Mouse (Mus musculus): Measurements from ENCODE around the gene Nup93.
A peak's percentile ranks its signal among the peaks of the same experiment; 100 is the strongest.

The Nup93 gene

DNA sequence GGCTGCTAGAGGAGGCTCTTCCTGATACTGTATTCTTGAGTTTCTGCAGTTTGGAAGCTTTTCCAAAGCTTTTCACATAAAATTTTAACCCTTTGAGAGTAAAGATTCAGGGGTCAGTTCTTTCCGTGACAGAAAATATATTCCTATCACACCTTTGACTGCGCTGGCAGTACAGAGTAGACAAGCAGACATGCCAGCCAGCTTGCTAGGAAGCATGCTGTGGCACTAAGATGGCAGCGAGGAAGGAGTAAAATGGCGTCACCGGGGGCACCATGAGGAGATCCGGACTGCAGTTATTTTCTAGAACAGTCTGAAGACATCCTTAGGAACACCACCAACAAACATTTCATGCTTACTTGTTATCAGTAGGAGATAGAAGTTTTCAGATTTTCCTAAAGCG, 55.9 kb downstream of the Nup93 start:
- DNase-seq: no peak

DNA sequence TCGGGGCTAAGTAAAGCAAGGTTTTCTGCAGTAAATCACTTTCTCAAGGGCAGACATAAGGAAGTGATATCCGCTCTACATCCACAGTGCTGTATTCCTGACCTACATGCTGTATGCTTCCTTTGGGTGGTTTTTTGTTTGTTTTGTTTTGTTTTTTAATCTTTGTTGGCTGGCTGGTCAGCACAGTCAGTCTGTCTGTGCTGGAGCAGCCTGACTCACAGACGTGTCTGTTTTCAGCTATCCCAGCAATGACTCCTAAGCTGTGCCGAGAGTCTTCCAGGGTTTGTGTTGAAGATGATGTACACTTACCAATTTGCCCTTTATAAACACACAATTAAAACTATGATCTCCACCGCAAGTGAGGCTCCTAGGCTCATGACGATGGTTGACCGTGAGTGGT, 56.7 kb downstream of the Nup93 start:
- DNase-seq: no peak

DNA sequence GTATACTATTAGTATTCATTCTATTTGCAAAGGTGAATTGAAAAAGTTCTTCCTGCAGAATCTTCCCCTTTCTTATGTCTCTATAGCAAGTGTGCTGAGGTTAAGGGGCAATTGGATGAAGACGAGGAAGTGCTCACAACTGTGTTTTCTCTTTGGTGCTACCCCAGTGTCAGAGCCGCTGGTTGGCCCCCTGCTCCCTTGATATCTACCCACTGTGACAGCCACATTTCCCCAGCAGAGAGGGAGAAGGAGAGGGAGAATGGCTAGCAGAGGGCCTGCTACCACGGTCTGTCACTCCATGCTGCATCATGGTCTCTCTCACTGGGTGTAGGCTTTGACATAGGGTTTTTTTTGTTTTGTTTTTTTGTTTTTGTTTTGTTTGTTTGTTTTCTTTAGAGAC, 58.2 kb downstream of the Nup93 start:
- no peak for DNase-seq

DNA sequence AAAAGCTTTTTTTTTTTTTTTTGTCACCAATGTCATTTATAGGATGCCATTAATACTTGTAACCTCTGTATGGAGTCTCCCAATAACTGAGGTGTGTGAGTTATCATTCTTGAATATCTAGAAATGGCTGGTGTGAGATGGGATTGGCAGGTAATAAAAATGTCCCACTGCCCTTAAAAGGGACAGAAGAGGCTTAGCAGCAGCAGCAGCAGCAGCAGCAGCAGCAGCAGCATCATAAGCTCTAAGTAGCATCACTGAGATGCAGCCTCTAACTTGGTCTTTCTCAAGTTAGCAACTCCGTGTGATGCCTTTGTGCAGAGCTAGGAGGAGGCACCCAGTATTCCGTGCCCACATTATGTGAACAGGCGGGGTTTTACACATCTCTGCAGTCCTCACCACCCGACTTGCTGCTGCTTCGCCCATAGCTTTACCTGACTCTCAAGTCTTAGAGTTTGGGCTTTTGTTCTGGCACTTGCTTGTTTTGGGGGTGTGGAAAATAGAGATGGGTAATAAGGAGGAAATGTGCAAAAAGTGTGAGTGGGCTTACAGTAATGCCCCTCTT, 59.0 kb downstream of the Nup93 start:
- no peak for DNase-seq

DNA sequence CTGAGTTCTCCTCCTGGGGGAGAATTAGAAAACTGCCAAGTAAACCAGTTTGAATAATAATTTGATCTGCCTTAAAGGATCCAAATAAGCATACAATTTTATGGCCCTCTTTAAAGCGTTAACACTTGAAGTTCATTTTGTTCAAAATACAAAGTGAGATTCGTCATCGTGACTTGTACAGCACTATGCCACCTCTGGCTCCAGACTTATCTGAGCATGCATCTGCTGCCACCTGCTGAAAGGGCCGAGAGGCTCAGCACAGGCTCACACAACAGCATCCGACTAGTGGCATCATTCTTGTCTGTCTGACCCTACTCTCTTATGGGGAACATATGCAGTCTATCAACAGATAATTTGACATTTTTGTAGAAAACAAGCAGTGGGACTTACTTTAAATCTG, 59.7 kb downstream of the Nup93 start:
- DNase-seq: no peak

DNA sequence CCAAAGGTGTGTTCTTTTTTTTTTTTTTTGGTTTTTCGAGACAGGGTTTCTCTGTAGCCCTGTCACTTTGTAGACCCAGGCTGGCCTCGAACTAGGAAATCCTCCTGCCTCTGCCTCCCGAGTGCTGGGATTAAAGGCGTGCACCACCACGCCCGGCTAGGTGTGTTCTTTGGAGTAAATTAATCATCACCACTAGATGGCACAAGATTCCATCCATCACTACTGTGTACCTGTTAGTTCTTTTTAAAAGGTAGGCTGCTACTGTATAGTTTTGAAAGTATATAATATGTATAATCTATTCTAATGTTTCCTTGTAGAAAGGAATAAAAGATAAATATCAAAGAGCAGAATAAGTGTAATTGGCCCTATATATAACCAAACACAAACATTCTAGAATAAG, 63.9 kb downstream of the Nup93 start:
- no peak for DNase-seq

DNA sequence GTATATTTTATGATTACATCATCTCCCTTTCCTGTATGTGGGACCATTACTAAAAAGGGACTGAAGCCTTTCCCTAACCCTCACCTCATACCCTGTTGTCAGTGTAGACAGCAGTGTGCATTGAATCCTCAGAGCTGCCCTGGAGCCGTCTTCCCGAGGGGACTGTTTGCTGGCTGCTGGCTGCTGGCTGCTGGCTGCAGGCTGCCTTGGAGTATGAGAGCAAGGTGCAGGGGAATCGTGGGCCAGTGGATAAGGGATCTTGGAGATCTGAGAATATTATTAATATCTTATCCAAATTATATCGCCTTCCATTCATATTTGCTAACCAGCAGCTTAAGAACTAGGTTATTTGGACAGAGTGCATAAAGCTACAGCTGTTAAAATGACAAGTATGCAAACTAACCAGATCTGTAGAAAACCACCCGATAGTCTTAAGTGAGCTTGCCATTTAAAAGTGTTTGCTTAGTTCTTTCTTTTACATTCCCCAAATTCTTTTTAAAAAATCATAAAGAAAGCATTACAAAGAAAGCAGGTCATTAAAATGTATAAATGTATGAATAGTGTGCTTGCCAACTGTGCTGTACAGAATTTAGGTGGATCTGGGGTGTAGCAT, 65.7 kb downstream of the Nup93 start:
- DNase-seq: no peak

DNA sequence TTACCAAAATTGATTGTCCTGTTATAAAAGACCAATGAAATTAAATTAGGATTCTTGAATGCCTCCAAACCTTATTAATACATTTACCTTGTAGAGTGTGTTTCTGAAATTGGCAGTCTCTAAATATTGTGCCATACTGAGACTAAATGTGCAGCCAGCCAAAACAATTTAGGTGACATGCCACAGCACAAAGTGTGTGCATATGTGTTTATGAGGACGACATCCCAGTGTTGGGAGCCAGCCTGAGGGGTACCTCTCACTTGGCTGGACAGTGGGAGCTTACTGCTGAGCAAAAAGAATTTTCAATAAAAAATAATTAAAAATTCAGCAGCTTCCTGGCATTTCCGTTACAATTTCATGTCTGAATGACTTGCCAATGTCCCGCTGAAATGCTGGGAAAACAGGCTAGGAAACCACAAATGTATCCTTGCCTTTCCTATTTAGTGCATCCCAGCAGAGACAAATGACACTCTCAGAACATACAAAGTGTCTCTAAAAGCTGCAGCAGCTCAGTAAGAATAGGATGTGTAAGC, 68.2 kb downstream of the Nup93 start:
- DNase-seq: peak; percentile 25

DNA sequence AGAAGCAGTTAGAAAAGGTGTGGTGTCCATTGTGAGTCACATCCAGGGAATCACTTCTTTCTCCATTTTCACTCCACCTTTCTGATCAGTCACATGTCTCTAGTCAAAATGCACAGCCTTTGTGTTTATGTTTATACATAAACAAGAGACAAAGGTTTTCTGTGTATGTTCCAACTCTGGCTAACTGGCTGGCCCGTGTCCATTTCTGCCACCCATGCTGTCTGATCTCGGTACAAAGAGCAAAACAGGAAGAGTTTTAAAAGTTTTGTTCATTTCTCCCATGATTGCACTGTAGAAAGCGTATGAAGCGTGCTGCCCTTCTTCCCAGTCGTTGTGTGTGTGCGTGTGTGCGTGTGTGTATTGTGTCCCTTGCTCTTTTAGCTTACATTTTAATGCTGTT, 69.8 kb downstream of the Nup93 start:
- DNase-seq: no peak

DNA sequence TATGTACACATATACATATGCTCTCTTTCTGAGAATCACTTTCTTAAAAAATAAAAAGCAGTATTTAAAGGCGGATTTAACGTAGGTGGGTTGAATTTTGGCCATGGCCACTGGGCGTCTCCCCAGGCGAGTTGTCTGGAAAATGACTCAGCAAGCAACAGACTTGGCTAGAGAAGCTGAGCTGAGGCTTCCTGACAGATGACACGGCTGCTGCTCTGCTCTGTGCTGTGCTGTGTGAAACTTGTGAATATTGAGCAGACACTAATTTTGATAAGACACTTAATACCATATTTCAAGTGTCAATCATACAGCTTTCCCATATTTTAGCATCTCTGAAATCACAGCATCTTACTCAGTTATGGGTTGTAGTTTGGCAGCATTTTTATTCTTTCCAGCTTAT, 76.2 kb downstream of the Nup93 start:
- DNase-seq: no peak

DNA sequence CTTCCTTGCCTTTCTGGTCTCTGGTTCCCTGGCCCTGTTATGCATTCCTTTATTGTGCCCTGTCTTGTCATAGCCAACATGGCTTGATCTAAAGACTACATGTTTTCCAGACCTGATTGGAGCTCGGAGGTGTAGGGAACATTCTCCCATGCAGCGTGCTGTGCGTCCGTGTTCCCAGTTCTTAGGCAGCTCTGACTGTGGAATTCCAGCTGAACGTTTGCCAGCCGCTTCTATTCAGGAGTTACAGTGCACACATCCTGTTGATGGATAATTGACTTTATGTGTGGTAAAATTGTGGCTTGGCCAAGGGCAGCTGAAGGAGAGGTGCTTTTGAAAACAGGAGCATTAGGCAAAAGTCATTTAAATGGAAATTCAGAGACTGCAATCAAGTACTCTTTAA, 77.7 kb downstream of the Nup93 start:
- no peak for DNase-seq

DNA sequence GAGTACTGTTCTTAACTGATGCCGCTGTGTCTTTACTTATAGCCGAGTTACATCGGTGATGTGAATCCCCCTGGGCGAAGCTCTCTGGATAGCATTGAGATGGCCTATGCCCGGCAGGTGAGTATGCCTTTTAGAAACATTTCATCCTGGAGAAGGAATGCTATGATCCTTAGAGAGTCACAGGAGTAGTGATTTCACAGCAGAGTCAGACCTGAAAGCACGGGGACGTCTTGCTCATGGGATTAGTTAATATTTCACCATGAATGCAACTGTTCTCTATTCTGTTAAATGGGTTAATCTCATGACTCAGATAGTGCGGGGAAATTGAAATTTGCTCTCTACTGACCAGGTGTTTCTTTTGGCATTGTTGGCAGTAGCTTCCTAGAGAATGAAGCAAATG, 78.3 kb downstream of the Nup93 start:
- no peak for DNase-seq

DNA sequence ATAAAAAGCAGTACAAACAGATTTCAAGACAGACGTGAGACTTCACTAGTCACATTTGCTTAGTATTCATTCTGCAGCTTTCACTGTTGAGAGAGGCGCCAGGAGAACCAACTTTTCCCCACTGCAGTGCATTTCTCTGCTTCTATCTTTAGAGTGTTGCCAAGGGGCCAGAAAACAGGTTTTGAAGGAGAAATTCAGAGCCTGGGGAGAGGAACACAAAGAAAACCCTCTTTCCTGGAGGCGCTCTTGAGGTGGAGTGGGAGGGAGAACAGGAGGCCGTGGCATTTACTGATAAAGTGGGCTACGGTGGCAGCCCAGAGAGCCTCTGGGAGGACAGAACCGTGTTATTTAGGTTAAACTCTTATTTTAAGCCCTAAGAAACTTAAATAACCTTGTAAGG, 81.3 kb downstream of the Nup93 start:
- DNase-seq: no peak

DNA sequence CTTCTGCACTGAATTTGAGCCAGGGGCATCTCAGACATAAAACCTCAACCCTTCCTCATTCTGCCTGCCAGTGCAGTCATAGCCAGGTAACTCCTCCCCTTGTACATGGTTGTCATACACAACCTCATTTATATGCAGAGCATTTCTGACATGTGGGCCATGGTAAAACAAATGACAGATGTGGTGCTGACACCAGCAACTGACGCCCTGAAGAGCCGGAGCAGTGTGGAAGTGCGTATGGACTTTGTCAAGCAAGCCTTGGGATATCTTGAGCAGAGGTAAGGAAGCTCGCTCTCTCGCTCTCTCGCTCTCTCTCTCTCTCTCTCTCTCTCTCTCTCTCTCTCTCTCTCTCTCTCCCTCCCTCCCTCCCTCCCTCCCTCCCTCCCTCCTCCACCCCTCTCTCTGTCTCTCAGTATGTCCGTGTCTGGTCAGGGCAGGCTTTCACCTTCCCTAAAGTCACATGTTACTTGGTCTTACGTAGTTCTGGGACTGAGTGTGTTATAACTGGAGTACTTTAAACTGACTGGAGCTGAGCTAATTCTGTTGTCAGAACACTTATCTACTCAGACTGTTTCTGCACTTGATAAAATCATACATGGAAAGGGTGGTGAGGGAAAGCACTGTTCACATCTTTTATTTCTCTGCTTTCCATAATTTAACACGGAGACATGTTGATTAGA, 82.1 kb downstream of the Nup93 start:
- DNase-seq: no peak

DNA sequence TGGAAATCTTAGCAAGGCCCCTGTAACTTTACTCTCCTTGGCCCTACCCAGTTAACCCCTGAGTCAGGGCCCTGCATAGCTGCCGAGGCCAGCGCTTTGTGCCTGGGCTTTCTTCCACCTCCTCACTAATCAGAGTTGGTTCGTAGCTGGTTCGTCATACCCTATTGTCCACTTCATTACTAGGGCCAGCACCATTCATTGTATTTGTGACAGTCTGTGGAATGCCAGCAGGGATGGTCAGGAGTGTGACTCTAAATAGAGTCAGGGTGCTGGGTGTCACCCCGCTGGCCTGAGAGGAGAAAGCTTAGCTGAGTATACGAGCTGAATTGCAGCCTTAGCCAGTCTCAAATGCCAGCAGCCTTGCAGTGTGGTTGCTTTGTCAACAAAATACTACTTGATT, 82.7 kb downstream of the Nup93 start:
- no peak for DNase-seq

DNA sequence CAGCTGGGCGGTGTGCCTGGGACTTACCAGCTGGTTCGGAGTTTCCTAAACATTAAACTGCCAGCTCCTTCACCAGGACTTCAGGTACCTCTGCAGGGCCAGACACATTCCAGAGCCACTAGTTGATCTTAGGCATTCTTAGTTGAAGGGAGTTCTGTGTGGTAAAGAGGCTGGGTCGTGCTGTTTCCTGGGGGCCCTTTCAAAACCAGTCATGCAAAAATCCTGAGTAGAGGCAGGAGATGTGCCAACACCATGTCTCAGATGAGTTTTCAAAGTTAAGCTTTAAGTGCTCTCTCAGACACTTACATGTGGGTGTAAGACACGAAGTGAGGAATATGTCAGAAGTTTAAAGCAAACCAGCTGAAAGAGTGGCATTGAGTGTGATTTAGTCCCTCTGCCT, 86.4 kb downstream of the Nup93 start:
- DNase-seq: no peak

DNA sequence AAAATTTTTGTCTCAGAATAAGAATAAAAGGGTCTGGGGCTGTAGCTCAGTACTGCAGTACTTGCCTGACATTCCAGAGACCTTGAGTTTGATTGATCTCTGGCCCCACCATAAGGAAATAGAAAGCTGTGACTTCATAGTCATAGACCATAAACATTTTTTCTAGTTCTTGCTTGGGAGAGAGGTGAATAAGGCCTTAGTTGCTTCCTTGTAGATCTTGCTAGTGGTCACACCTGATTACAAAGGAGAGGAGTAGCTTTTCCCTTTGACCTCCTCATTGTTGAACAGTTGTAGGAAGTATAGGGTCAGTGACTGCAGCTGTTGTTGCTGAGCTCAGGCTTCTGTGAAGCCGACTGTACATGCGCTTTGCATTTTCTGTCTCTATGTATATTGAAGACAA, 90.0 kb downstream of the Nup93 start:
- DNase-seq: no peak

DNA sequence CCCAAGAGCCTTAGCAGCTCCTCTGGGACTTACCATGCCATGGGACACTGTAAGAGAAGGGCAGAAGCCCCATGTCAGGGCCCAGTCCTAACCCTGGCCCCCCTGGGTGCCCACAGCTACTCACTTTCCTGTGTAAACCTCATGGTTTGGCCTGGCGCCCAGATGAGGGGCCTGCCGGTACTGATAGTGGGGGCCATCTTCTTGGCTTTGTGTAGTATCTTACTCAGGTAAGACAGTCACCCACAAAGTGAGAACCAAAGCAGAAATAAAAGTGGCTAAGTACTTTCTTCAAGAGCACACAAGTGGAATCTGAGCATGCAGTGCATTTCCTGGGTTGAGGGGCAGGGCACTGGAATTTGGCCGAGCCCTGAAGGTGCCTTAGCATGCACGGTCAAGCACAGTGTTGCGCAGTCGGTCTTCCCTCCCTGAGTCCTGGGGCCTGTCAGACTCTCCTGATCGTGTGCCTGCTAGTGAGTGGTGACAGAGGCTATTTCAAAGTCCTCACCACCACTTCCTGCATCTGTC, 92.7 kb downstream of the Nup93 start:
- no peak for DNase-seq

DNA sequence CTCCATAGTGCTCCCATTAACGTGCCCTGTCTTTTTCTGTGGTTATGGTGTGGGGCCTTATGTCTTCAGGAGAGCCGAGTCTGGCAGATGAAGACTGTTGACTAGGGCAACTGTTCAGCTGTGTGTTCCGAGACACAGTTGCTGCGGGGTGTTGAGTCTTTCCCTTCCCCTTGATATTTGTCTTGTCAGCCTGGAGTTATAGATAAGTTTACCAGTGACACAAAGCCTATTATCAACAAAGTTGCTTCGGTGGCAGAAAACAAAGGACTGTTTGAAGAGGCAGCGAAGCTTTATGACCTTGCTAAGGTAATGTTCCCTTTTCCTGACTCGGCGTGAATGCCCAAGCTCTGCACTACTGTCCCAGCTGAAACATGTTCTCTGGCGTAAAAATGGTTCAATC, 93.3 kb downstream of the Nup93 start:
- DNase-seq: no peak

DNA sequence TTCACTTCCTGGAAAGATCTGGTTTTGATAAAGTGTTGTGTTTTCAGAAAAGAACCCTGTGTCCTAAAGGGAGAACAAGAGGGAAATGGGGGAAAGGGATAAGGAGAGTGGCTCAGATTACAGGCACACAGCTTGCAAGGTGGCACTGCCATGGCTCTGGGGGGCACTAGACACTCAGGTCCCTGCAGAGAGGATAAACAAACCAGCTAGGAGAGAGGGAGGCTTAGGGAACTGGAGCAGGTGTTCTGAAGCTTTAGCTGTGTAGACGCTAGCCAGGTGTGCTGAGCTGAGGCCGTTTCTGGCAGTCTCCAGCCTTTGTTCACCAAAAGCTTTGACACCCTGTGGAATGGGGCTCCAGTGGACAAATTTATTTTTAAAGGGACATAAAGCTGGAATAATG, 99.7 kb downstream of the Nup93 start:
- DNase-seq: no peak

DNA sequence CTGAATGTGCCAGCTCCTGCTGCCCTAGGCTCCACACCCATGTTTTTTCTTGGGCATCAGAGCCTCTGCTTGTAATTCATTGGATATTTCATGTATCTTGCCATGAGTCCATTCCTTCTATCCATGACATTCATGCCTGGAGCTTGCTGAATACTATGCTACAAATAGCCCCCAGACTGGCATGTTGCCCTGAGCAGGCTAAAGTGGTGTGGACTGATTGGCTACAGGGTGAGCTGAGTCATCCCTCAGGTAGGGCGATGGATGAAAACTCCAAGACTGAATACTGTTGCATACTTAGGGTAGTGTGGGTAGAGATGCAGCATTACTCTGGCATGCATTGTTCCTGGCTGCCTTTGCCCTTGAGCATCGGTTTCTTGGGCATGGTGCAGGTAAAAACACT, 102.9 kb downstream of the Nup93 start:
- DNase-seq: no peak

DNA sequence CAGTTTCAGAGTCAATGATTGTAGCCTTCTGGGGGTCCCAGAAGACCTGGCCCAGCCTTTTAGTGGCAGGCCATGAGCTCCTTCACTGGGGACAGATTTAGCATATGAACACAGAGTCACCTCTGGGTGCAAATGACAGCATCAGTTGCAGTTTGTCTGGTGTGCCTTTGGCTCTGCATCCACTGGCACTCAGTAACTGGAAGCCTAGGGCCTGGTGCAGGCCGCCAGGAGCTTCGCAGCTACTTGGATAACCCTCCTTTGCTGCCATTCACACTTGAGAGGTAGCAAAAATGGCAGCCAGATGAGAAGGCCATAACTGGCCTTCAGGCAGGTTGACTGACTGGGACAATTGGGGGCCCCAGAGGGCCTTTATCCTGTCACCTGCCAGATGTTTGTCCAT, 103.3 kb downstream of the Nup93 start:
- no peak for DNase-seq

DNA sequence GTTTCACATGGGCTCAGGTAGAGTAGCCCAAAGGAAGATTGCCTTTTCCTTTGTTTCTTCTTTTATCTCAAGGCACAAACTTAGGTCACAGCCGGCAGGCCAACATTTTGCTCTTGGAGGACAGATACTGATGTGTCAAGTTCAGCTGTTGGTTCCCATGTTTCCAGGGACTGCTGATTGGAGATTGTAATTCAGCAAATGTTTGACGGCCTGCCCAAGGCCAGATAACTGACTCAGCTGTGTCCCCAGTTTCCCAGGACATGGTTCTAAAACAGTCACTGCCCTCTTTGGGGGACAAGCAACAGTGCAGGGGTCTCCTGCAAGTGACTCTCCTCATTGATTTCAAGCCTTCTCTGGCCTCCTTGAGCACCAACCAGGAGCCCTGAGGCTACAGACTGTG, 105.7 kb downstream of the Nup93 start:
- DNase-seq: no peak

DNA sequence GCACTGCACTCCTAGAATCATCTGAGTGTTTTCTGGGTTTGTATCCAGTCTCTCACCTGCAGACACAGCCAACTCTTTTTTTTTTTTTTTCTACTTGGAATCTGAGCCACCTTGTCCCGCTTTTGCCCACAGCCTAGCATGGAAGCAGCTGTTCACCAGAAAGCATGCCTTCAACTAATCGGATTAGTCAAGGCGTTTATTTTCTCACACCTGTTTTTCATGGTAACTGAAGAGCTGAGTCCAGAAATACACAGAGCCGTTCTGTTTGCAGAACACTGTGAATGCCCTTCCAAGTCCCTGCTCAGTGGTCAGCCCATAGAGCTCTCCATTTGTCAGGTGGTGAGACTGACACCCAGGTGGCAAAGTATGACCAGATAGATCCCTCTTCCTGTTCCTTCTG, 107.7 kb downstream of the Nup93 start:
- DNase-seq: no peak

DNA sequence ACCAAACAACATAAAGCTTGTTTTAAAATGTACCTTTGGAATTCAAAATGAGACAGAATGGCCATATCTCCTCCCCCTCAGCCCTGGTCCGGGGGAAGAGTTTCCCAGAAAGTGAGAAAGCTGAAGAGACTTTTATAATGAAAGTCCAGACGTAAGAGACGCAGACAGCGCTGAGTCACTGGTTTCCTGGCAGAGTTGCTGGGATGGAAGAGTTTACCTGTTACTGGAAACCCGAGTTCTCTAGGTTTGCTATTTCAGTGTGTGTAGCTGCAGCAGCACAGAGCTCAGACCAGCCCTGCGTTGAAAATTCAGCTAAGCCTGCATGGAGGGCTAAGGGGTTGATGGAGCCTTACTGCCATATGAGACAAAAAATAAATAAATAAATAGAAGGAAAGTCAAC, 108.7 kb downstream of the Nup93 start:
- no peak for DNase-seq
